Mouse (Mus musculus): ENCODE results near the gene Npepl1. TPM values are rescaled to one million over a fixed set of nuclear protein-coding genes. Genes with fewer than 3 reads are reported as not detected.

Gene Npepl1
- polyA plus RNA-seq, 1 experiment from 2014 or later, result 53.6 TPM

DNA sequence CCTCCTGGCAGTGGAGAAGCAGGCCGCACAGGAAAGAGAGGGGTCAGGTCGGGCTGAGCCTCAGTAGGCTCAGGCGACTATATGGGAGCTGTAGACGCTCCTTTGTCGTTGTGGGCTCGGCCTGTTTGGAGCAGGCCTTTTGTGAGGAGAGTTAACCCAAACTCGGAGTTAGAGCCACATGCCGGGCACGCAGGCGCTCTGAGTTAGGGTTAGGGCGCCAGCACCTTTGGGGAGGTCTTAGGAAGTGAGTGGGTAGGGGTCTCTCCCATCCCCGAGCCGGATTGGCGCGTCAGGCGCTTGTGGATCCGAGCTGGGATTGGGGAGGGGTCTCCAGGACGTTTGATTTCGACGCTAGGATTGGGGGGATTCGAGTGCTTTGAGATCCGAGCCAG, 33.7 kb upstream of the Npepl1 start:
- Histone ChIP-seq H3K27me3 (ENCODE audit: insufficient read depth, poor library complexity, severe bottlenecking) (no peaks in the 10 kb centered on the region), H3K36me3 (no peaks in the 10 kb centered on the region), H3K27ac (peak overlapping the region; percentile 92), H3K4me3 (peak overlapping the region; percentile 90), H3K4me1 (peaks cover 33% of the 10 kb centered on the region), H3K9me3 (no peaks in the 10 kb centered on the region)
- DNase-seq (ENCODE audit: low spot score), result no peak
- under 1% methylated on average over 22 of the region's 22 CpGs for WGBS

DNA sequence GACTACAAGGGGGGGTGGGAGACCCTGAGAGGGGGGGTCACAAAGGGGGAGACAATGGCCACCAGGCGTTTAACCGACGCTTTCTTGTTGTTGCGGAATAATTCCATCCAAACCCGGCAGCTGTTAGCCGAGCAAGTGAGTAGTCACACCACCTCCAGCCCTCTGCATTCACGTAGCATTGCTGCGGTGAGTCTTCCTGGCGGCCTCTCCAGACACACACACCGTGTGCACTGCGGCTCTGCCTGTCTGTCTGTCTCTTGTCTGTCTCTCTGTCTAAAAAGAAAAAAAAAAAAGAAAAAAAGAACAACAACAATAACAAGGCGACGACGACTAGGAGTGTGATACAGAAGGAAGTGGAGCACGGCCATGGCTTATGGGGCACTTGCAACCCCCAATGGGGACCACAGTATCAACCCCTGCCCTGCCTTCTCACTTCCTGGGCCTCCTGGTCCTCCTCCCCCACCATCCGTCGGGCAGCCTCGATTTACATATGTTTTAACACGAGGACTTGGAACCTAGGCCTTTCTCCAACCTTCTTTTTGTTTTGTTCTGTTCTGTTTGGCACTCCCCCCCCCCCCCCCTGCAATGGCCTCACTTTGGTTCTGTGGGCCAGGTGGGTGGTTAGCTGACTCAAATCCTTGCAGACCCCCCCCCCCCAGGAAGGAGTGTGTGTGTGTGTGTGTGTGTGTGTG, 33.0 kb upstream of the Npepl1 start:
- Histone ChIP-seq H3K36me3 (no peaks in the 10 kb centered on the region), H3K27ac (peak overlapping the region; percentile 92), H3K27me3 (ENCODE audit: insufficient read depth, poor library complexity, severe bottlenecking) (no peaks in the 10 kb centered on the region), H3K9me3 (no peaks in the 10 kb centered on the region), H3K4me1 (peaks cover 33% of the 10 kb centered on the region), H3K4me3 (peak overlapping the region; percentile 90)
- under 1% methylated on average over 19 of the region's 19 CpGs for WGBS
- DNase-seq (ENCODE audit: low spot score), result peak; percentile 84

DNA sequence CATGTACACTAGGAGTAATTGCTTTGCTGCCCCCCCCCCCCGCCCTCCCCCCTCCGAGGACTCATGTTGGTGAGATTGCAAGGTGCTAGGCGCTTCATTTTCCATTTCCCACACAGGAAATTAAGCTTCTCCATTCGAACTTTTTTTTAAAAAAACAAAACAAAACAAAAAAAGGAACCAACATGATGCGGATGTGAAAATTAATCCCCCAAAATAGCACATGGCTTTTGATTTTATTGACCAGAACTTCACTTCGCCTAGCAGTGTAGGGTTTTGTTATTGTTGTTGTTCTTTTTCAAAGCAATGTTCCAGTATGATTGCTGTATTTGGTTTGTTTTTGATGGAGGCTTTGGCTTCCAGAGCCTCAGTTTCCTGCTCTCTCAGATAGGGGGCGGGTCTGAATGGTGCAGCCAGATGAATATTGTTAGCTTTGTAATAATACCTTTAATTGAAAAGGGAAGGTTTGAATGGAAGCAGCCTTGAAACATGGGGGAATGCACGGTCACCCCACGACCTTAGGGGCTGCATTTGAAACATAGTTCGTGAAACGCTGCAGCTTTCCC, 32.3 kb upstream of the Npepl1 start:
- peak overlapping the region; percentile 92; the same call in 1 of the 2 replicates for H3K27ac ChIP-seq
- H3K27me3 ChIP-seq (ENCODE audit: insufficient read depth, poor library complexity, severe bottlenecking), result no peaks in the 10 kb centered on the region
- H3K9me3 ChIP-seq, result no peaks in the 10 kb centered on the region
- 25% methylated on average over 11 of the region's 11 CpGs for WGBS
- peak overlapping the region; percentile 90 for H3K4me3 ChIP-seq
- H3K36me3 ChIP-seq, result no peaks in the 10 kb centered on the region
- peaks cover 33% of the 10 kb centered on the region for H3K4me1 ChIP-seq
- DNase-seq (ENCODE audit: low spot score), result no peak

DNA sequence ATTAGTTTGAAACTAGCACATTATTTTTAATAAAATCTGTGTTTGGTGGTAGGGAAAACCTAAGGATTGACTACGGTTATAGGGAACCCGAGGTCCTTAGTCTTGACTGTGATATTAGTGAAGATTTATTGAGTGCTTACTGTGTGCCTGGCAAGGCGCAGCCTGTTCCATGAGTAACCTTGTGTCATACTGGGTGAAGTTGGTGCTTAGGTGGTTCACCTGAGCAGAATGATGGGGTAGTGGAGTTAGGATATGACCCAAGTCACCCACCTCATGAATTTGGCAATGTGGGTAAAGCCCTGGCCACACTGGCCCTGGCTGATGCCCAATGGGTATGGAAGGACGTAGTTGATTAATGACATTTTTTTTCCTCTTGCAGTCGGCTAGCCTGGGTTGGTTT, 28.3 kb upstream of the Npepl1 start:
- H3K36me3 ChIP-seq, result 0 out of 2 replicates have a peak, but pooled peaks cover 4% of the 10 kb centered on the region
- no peak overlapping the region for H3K4me3 ChIP-seq
- peaks cover 20% of the 10 kb centered on the region for H3K4me1 ChIP-seq
- no peaks in the 10 kb centered on the region for H3K27me3 ChIP-seq (ENCODE audit: insufficient read depth, poor library complexity, severe bottlenecking)
- 82% methylated on average over 5 of the region's 5 CpGs for WGBS
- H3K27ac ChIP-seq, result no peak overlapping the region
- no peaks in the 10 kb centered on the region for H3K9me3 ChIP-seq
- DNase-seq (ENCODE audit: low spot score), result no peak

DNA sequence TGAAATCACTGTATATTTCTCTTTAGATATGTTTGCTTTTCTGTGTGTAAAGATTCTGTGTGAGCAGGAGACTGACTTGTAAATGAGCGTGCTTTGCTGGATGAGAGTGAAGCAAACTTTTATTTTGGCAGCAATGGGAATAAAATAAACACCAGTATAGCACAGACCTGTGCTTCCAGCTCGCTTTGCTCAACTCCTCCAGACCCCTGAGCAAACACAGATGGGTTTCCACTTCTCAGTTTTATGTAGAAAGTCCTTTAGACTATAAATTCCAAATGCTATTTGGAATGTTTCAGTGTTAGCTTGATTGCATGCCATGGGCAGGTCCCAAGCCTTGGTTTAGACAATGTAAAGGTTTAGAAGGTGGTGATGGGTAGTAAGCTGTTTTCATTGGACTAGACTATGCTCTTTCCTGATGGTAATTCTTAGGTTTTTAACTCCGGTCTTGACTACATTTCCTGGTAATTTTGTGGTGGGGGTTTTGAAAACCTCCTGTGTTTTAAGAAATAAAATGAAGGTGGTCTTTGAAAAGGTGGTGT, 27.7 kb upstream of the Npepl1 start:
- no peaks in the 10 kb centered on the region for H3K27me3 ChIP-seq (ENCODE audit: insufficient read depth, poor library complexity, severe bottlenecking)
- WGBS, result 90% methylated on average over 3 of the region's 3 CpGs
- no peak overlapping the region for H3K27ac ChIP-seq
- DNase-seq (ENCODE audit: low spot score), result no peak
- peaks cover 18% of the 10 kb centered on the region for H3K4me1 ChIP-seq
- H3K9me3 ChIP-seq, result no peaks in the 10 kb centered on the region
- H3K36me3 ChIP-seq, result 0 out of 2 replicates have a peak, but pooled peaks cover 4% of the 10 kb centered on the region
- no peak overlapping the region for H3K4me3 ChIP-seq

DNA sequence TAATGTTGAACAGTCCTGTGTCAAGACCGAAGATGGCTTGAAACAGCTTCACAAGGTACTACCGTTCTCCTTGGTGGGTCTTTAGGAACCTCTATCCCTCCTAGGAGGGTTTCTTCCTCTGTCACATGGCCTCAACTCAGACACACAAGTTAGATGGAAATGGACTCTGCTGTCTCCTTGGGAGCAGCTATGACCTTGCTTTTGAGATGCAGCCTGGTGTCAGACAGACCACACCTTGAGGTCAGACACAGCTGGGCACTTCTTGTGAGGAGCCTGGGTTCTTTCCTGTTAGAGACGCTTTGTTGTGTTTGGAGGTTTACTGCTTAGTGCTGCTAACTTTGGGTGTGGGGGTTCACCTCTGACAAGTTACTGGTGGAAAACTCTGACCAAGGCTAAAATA, 15.1 kb upstream of the Npepl1 start:
- Histone ChIP-seq H3K27ac (no peak overlapping the region), H3K4me3 (no peak overlapping the region), H3K36me3 (peaks cover 63% of the 10 kb centered on the region), H3K4me1 (no peaks in the 10 kb centered on the region), H3K9me3 (no peaks in the 10 kb centered on the region), H3K27me3 (ENCODE audit: insufficient read depth, poor library complexity, severe bottlenecking) (no peaks in the 10 kb centered on the region)
- 94% methylated on average over 3 of the region's 3 CpGs for WGBS
- no peak for DNase-seq (ENCODE audit: low spot score)

DNA sequence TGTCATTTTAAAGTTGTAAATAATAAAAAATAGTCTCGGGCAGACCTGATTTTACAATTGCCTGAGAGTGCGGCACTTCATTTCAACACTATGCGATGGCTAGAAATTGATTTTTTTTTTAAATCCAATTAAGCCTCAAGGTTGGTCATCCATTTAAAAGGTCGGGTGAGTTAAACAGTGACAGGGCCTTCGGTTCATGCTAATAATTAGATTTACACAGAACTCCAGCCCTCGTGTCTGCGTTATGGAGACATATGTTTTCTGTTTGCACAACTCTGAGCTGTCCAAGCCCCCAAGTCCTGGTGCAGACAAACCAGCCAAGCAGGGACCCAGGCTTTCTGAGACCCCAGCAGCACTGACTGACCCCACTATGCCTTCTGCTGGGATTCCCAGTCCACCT, 7.8 kb upstream of the Npepl1 start:
- Histone ChIP-seq H3K36me3 (peaks cover 19% of the 10 kb centered on the region; the same call in 1 of the 2 replicates), H3K4me3 (no peak overlapping the region), H3K4me1 (no peaks in the 10 kb centered on the region), H3K9me3 (no peaks in the 10 kb centered on the region), H3K27me3 (ENCODE audit: insufficient read depth, poor library complexity, severe bottlenecking) (no peaks in the 10 kb centered on the region), H3K27ac (no peak overlapping the region)
- 83% methylated on average over 7 of the region's 7 CpGs for WGBS
- no peak for DNase-seq (ENCODE audit: low spot score)

DNA sequence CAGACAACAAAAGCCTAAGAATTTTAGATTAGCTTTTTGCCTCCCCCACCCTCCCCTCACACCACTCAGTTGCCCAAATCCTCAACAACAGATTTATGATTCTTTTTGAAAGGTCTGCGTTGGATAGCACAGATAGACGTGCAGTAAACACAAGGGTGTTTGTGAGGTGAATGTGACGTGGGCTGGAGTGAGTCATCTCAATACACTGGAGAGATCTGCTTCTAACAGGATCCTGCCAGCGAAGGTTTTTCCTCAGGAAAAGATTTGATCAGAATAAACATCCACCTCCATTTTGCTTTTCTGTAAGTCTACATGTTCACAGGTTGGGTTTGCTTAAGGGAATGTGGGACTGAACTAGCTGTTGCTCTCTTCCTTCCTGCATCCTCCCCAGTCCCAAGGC, 6.6 kb upstream of the Npepl1 start:
- peaks cover 9% of the 10 kb centered on the region; the same call in 1 of the 2 replicates for H3K36me3 ChIP-seq
- H3K4me3 ChIP-seq, result no peak overlapping the region
- 72% methylated on average over 4 of the region's 4 CpGs for WGBS
- no peaks in the 10 kb centered on the region for H3K4me1 ChIP-seq
- no peak overlapping the region for H3K27ac ChIP-seq
- DNase-seq (ENCODE audit: low spot score), result no peak
- H3K27me3 ChIP-seq (ENCODE audit: insufficient read depth, poor library complexity, severe bottlenecking), result no peaks in the 10 kb centered on the region
- no peaks in the 10 kb centered on the region for H3K9me3 ChIP-seq

DNA sequence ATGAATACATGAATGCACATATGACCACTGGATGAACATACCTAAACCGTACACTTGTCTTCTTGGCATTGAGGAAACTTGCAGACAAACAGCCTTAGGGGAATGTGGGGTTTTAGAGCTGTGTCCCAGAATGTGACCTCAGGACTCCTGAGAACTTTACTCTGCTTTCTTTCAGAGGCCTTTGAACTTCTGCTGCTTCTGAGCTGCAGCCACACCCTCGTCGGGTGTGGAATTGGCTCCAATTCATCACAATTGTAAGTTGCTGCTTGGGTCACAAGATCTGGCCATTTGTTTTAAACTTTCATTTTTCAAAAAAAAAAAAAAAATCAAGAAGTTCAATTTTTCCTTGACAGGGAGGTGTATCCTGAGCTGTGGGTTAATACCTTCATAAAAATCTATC, 2.8 kb upstream of the Npepl1 start:
- 81% methylated on average over 3 of the region's 3 CpGs for WGBS
- Histone ChIP-seq H3K27ac (no peak overlapping the region), H3K27me3 (ENCODE audit: insufficient read depth, poor library complexity, severe bottlenecking) (no peaks in the 10 kb centered on the region), H3K9me3 (no peaks in the 10 kb centered on the region), H3K4me3 (no peak overlapping the region), H3K36me3 (0 out of 2 replicates have a peak, but pooled peaks cover 4% of the 10 kb centered on the region), H3K4me1 (peaks cover 19% of the 10 kb centered on the region)
- DNase-seq (ENCODE audit: low spot score), result no peak

DNA sequence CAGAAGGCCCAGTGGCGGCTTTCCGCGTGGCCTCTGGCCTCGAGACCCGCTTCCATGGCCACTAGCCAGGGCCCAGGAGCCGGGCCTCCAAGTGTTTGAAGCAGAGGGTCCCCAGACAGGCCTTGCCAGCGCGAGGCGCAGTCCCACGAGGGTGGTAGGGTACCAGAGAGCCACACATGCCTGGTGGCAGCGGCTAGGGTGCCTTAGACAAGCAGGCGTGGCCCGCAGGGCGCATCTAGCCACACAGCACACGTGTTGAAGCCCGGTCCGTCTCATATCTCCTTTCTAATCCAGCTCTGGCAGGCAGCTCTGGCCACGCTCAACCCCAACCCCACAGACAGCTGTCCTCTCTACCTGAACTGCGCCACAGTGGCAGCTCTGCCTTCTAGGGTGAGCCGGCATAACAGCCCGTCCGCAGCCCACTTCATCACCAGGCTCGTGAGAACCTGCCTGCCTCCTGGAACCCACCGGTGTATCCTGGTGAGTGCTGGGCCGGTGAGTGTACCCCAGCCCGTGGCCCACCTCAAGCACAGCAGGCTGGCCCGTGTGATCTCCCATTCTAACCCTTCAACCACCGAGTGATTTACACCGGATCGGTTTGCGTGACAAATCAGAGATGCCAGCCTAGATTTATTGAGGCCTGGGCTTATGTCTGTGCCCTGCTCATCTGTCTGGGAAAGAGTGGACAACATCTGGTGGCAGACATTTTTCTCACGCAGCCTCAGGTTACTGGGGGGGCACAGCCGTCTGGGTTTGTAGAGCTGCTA, 817 bp downstream of the Npepl1 start:
- peak overlapping the region; percentile 79 for H3K4me3 ChIP-seq
- no peaks in the 10 kb centered on the region for H3K9me3 ChIP-seq
- H3K27me3 ChIP-seq (ENCODE audit: insufficient read depth, poor library complexity, severe bottlenecking), result no peaks in the 10 kb centered on the region
- H3K27ac ChIP-seq, result peak overlapping the region; percentile 98
- WGBS, result 49% methylated on average over 33 of the region's 33 CpGs
- no peak for DNase-seq (ENCODE audit: low spot score)
- peaks cover 29% of the 10 kb centered on the region for H3K4me1 ChIP-seq
- peaks cover 30% of the 10 kb centered on the region; the same call in 1 of the 2 replicates for H3K36me3 ChIP-seq

DNA sequence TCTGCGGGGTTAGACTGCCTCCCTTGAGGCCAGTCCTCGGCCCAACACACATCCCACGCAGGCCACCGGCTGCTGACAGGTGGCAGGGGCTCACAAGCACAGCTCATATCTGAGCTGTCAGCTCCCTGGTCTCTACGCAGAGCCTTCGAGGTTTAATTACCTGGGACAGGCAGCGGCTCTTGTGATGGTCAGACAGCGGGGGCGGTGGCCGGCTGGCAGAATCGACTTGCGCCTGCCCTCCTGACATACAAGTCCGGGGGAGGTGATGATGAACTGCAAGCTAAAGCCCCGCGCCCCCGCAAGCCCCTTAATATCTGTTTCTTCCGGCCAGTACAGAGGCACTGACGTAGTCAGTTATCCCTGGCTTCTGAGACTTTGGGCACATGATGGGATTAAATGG, 2.8 kb downstream of the Npepl1 start:
- Histone ChIP-seq H3K27ac (no peak overlapping the region), H3K9me3 (no peaks in the 10 kb centered on the region), H3K27me3 (ENCODE audit: insufficient read depth, poor library complexity, severe bottlenecking) (no peaks in the 10 kb centered on the region), H3K36me3 (peaks cover 46% of the 10 kb centered on the region; the same call in 1 of the 2 replicates), H3K4me1 (peaks cover 37% of the 10 kb centered on the region), H3K4me3 (no peak overlapping the region)
- DNase-seq (ENCODE audit: low spot score), result no peak
- 59% methylated on average over 18 of the region's 18 CpGs for WGBS

DNA sequence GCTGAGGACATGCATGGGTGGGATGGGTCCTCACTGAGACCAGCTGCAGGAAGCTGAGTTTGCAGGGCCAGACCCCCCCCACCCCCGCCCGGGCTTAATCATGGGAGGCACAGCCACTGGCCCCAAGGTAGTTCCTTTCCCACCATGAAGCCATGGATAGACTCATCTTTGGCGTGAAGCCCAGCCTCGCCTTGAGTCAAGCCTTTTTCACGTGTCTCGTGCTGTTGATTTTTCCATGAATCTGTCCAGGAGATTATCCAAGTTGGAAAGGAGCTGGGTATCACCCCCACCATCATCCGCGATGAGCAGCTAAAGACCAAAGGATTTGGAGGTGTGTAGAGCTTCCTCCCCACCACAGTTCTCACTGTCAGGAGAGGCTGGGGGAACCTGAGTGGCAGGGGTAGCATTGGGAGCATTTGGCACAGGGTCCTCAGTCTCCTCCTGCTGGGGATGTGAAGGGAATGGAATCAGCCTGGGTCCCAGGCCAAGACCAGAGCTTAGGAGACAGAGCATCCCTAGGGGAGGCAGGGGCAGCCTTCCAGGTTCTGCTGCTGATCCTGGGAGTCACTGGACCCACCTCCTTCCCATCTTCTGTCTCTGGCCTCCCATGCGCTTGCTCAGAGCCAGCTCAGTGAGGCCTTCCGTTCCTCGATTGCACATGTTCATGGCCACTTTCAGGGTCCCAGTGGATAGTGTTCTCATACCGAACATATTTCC, 4.2 kb downstream of the Npepl1 start:
- WGBS, result 90% methylated on average over 12 of the region's 12 CpGs
- peaks cover 37% of the 10 kb centered on the region for H3K4me1 ChIP-seq
- no peak overlapping the region for H3K4me3 ChIP-seq
- H3K27ac ChIP-seq, result no peak overlapping the region
- H3K36me3 ChIP-seq, result peaks cover 58% of the 10 kb centered on the region
- no peak for DNase-seq (ENCODE audit: low spot score)
- no peaks in the 10 kb centered on the region for H3K27me3 ChIP-seq (ENCODE audit: insufficient read depth, poor library complexity, severe bottlenecking)
- H3K9me3 ChIP-seq, result no peaks in the 10 kb centered on the region

All from heart, embryonic 10.5 days (tissue).